Mouse (Mus musculus): ENCODE data around the gene Dnajc11.

The Dnajc11 gene

DNA sequence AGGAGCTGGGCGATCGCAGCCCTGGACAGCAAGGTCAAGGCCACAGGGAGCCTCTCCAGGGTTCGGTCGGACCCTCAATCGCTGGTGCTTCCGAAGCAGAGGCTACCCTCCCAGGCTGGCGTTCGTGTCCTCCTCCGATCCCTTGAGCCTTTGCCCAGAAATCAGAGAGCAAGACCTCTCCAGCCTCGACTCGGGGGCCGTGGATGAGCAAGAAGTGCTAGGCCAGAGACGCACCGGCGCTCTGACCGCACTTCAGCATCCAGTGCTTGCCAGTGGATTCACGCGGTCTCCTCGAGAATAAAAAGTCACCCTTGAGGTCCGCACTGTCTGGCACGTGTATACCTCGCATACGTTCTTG lies 703 bp downstream of the Dnajc11 start:
- DNase-seq: peak; percentile 23

DNA sequence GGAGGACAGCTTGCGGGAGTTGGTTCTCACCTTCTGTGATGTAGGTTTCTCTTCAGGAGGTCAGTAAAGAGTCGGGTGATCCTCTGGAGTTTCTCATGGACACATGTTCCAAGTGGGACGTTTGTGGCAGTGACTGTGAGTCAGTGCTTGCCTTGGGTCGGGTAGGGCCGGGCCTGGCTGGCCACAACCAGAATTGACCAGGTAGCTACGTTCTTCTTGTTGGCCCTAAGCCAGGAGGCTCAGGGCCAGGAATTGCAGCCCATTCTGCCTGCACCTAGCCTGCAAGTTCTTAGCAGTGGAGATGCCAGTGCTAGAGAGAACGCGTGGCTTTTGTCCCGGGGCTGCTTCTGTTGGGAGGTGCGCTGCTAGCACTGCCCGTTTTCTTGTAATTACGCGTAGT lies 4.0 kb downstream of the Dnajc11 start:
- no peak for DNase-seq

DNA sequence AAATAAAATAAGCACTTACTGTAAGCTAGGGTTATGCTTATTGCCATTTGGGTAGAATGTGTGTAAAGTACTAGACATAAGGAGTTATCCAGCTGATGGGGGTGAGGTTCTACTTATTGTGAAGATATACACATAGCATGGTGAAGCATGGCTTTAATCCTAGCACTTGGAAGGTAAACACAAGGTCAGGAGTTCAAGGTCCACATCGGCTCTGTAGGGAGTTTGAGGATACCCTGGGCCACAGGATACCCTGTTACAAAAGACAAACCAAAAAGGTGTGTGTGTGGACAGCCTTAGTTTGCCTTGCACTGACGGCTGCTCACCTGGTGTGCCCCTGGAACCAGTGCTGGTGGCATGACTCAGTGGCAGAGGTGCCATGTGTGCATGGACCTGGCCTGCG lies 4.6 kb downstream of the Dnajc11 start:
- no peak for DNase-seq

GRCm38 (mm10) chr4:151946211-151946610 lies 12.7 kb downstream of the Dnajc11 start:
- DNase-seq: no peak

GRCm38 (mm10) chr4:151948497-151949471 lies 15.3 kb downstream of the Dnajc11 start:
- peak; percentile 42 for DNase-seq

- DNase-seq: no peak
Observed at GRCm38 (mm10) chr4:151953209-151953608, 19.7 kb downstream of the Dnajc11 start.

DNA sequence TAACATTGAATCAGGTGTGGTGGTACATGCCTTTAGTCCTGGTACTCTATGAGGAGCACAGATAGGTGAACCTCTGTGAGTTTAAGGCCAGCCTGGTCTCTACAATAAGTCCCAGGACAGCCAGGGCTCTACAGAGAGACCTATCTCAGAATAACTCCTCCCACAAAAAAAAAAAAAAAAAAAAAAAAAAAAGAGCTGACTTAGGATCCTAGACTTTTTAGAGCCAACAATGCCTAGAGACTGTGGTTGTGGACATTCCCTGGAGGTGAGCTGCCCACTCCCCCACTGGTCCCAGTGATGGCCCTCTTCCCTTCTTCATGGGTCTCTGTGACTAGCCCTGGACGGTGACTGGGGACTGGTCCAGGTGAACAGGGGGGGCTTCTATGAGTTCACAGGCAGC lies 22.3 kb downstream of the Dnajc11 start:
- no peak for DNase-seq

DNA sequence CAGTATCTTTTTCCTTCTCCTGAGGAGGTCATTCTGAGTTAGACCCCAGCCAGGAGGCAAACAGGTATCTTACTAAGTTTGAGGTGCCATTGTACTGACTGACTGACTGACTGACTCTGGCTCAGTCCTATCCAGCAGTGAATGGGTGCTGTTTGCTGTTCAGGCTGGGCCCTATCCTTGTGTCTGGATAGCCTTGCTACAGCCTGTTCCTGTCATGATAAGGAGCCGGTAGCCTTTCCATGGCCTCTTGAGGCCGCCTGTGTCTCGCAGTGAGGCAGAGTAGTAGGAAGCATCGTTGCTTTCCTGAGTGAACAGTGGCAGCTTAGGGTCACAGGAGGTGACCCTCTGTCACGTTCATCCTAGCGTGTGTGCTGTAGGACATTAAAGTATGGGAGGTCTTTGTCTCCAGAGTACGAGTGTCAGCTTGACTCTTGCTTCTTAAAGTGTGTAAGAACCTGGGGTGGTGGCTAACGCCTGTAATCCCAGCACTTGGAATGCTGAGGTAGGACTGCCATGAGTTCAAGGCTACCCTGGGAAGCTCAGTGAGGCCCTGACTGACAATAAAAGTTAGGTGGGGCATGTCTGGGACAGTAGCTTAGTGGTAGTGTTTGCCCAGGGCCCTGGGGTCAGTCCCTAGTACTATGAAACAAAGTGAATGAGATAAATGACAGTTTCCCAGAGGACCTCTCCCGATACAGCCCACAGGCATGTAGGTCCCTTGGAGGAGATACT lies 24.3 kb downstream of the Dnajc11 start:
- no peak for DNase-seq

- no peak for DNase-seq
Observed at GRCm38 (mm10) chr4:151959849-151960512, 26.5 kb downstream of the Dnajc11 start.

DNA sequence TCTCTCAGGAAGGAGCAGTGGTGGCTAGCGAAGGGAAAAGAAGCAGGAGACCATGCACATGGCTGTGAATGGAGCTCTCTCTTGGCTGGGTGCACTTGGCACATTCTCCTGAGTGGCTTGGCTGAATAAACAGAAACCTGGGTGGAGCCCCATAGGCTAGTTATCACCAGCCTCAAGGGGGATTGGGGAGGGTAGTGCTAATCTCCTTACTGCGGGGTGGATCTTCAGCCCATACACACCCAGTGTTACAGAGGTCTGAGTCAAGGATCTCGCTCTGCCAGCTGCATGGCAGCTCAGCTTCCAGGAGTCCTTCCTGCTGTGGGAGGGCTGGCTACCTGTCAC lies 27.0 kb downstream of the Dnajc11 start:
- DNase-seq: no peak

DNA sequence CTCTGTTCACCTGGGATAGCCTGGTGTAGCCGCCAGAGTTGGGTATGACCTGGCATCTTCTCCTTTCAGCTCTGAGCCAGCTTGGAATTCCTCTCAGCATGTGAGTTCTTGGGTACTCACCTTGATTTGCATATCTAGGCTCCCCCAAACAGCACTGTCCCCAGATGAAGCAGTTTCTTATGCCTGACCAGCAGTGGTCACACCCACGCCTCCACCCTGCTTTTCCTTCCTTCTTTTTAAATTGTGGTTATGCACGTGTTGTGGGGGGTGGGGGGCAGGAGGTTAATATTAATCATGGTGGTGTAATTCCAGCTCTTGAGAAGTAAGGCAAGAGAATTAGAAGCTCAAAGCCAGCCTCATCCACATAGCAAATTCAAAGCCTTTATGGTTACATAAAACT lies 29.3 kb downstream of the Dnajc11 start:
- DNase-seq: no peak

- no peak for DNase-seq
Observed at GRCm38 (mm10) chr4:151968204-151968921, 34.9 kb downstream of the Dnajc11 start.

DNA sequence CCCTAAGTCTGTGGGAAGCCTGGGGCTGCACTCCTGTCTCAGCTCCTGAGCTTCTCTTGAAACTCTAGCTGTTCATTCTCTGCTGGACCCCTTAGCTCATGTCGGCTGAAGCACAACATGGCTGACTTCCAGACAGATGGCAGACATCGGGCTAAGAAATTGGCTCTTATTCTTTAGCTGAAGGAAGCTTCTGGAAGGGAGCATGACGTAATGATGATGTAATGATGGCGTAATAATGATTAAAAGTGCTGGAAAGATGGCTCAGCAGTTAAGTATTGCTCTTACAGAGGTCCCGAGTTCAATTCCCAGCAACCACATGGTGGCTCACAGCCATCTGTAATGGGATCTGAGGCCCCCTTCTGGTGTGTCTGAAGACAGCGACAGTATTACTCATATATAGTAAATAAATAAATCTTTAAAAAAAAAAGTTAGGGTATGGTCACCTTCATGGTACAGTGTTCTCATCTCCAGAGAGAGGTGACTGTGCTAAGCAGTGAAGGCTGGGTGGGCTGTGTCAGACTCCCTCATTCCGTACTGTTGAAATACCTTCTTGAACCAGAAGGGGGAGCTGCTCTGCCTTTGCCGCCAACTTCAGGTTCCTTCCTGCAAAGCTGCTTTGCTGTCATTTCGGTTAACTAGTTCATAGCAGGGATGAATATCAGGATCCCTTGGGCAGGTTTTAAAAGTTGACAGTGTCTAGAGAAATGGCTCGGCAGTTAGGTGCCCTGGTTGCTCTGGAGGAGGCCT lies 38.9 kb downstream of the Dnajc11 start:
- no peak for DNase-seq

- peak; percentile 12 for DNase-seq
Observed at GRCm38 (mm10) chr4:151975441-151975840, 42.0 kb downstream of the Dnajc11 start.

GRCm38 (mm10) chr4:151977748-151978147 lies 44.3 kb downstream of the Dnajc11 start:
- DNase-seq: peak; percentile 78

GRCm38 (mm10) chr4:151980699-151981098 lies 47.2 kb downstream of the Dnajc11 start:
- peak; percentile 35 for DNase-seq

GRCm38 (mm10) chr4:151981363-151981762 lies 47.9 kb downstream of the Dnajc11 start:
- DNase-seq: peak; percentile 81

DNA sequence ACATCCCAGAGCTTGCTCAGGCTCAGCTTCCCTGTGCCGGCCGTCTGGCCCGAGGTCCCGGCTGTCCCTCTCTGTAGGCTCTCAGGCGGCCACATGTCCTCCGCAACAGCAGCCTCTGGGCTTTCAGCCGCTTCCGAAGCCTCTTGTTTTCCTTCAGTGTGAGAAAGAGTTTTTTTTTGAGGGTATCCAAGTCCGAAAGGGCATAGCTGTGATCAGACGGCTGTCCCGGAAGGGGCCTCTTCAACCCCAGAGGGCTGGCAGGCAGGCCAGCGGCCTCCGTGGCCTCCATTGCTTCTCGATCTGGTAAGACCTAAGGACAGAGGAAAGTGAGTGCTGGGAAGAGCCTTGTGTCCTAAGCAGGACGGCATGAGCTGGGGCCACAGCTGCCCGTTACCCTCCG lies 49.6 kb downstream of the Dnajc11 start:
- no peak for DNase-seq

DNA sequence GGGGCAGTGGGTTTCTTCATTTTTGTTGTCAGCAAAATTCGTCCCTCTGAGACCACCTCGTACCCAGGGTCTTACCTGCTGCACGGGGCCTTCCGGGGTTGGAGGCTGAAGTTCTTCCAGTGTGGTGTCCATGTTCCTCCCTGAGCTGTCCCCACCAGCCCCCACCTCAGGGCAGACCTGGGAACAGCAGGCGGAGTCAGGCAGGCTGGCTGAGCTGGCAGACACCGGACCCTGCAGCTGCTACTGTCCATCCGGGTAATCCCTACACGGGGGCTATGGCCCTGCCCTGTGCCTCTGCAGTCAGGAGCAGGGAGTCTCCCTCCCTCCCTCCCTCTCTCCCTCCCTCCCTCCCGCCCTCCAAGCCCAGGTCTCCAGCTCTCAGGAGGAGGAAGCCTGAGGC lies 50.1 kb downstream of the Dnajc11 start:
- peak; percentile 39 for DNase-seq

DNA sequence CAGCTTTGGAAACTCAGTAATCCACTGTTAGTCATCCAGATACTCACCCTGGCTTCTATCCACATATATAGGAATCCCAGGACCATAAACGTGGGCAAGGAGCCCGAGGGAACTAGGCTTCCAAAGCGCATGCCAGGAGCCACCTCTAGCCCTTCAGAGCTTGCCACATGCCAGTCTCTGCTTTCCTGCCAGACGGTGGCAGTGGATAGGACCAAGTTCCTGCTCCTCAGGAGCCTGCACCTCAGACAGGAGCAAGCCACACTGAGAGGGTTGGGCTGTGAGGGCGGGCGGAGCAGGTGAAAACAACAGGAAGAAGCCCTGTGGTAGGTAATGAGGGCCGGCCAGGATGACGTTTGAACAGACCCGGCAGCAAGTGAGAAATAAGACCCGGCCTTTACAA lies 52.4 kb downstream of the Dnajc11 start:
- peak; percentile 80 for DNase-seq

DNA sequence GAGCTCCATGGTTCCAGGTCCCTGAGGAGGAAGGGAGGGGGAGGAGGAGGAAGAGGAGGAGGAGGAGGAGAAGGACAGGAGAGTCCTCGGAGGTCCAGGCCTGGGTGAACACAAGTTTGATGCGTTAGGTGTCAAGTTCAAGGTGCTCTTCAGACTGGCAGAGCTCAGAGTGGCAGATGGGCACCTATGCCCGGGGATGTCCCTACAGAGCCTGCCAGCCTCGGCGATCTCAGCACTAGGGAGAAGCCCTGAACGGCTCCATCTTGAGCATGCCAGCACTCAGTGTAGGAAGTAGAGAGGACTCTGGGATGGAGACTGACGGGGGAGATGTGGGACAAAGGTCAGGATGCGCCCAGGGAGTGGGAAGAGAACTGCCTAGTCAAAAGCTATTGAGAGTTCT lies 53.2 kb downstream of the Dnajc11 start:
- DNase-seq: peak; percentile 65

- DNase-seq: no peak
Observed at GRCm38 (mm10) chr4:151988014-151988341, 54.5 kb downstream of the Dnajc11 start.

Measured in cerebellum, adult 11-12 months (tissue).